Mouse (Mus musculus): ENCODE measurements around the gene Prss37.
A peak's percentile ranks its signal among the peaks of the same experiment; 100 is the strongest.

Gene Prss37

DNA sequence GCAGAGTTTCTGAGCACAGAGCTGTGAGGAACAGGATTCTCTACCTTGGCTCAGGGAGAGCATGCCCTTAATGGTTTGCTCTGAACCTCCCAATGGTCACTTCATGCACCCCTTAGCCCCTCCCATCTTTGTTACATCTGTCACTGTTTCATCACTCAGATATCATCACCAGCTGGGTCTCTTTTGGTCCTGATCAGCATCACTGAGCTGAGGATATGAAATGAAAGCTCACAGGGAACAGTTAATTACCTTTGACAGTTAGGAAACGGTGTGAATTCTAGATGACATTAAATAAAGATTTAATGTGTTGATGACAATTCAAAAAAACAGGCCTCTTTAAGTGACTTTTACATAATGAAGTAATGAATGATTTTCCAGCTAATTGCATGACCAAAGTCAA lies at the start of gene Prss37:
Prss37 (minus strand) TSS at position 101 of the 400 bp plus-strand sequence.
- DNase-seq (ENCODE audit: low spot score) = no peak

DNA sequence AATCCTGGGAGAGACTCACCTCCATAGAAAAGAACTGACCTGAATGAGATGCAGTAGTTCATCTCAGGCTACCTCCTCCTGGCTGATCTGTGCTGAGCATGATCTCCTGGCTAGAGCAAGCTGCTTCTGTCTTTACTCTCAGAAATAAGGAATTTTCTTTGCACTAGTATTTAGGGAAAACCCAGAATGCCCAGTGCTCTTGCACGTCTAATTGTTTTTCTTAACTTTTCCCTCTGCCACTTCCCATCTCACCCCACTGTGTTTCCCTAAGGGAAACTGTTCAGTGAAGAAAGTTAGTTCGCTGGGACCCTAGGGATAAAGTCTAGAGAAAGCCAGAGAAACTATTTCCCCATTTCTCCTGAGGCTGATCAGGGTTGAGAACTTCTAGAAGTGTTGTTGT lies 35.6 kb upstream of the Prss37 start, which contains the start of gene Olfr461:
Olfr461 (minus strand) TSS at position 101 of the 400 bp plus-strand sequence.
- no peak for DNase-seq (ENCODE audit: low spot score)

DNA sequence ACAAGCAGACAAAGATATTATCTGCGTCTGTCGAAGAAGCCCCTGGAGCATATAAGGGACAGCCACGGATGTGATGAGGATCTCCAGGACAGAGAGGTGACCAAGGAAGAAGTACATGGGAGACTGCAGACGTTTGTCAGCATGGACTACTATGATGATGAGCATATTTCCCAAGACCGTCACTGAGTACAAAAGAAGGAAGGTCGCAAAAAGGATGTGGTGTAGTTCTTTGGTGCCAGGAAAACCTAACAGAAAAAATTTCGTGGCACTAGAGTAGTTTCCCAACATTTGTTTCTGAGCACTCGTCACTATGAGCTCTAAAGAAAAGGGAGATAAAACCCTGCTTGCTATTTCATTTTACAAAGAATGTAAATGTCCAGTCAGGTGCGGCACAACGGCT lies 25.4 kb upstream of the Prss37 start:
- DNase-seq (ENCODE audit: low spot score) = no peak

DNA sequence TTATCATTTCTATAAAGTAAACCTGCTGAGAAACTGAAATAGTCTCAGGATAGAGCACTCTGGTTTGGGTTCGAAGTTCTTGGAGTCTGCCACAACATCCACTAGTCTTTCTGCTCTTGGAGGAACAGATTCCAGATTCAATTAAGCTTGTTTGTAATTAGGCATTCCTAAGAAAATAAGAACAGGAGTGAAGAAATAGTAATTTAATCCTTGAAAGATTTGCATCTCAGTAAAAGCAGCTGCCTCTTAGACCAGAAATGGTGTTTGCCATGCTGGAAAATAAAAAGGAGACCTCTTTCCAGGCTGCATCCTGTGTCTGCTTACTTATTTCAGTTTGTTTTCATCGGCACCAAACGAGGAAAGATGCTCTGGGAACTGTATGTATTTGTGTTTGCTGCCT lies 26.1 kb downstream of the Prss37 start, which contains the start of gene Tas2r108:
Tas2r108 (plus strand) TSS at position 301 of the 400 bp plus-strand sequence.
- no peak for DNase-seq (ENCODE audit: low spot score)

DNA sequence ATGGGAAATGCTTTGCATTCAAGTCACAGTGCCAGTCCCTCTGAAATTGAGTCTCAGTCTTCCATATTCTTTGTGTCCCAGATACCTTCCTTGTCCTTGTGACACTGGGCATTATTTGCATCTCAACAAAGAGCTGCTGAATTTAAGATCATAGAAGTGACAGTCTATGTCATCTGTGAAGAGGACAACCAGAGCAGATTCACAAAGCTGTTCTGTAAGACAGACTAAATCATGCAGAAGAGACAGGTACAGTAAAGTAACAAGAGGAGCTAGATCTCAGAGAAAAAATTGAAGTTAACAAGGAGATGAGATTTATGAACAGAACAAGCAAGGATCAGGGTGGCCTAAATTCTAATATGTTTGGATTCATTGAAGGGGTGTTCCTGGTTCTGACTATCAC lies 28.4 kb downstream of the Prss37 start, which contains the start of gene Tas2r137:
Tas2r137 (plus strand) TSS at position 301 of the 400 bp plus-strand sequence.
- DNase-seq (ENCODE audit: low spot score) = no peak

DNA sequence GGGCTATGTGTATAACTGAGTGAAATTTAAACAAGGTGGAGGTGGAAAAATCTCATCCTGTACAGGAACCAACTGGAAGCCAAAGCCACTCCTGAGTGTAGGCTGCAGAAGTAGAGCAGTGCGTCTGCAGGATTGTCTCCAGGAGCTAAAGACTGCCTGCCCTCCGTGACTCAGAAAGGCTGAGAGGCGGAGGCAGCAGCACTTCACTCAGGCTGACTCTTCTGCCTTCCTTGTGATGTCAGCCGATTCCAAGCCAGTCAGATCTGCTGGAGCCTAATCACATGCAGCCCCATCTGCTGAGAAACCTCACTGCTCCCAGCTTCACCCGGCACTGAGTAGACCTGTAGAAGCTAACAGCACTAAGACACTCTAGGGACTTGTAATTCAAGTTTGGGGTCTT lies 37.0 kb downstream of the Prss37 start:
- no peak for DNase-seq (ENCODE audit: low spot score)

DNA sequence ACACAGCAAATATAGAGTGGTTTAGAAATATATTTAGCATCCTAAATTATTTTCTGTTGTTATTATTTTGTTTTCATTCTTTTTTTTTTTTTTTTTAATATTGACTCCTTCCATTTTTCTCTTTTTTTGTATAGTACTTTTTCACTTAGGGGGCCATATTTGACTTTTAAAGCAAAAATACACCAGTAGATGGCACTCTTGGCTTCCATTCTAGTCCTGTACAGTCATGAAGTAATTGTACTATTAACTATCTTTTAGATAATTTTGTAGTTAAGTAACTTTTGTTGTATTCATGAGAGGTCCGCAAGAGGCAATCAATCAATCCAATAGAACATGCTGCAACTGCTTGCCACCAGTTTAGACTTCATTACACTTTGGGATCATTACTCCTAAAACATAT lies 39.6 kb downstream of the Prss37 start:
- DNase-seq (ENCODE audit: low spot score) = peak; percentile 24

DNA sequence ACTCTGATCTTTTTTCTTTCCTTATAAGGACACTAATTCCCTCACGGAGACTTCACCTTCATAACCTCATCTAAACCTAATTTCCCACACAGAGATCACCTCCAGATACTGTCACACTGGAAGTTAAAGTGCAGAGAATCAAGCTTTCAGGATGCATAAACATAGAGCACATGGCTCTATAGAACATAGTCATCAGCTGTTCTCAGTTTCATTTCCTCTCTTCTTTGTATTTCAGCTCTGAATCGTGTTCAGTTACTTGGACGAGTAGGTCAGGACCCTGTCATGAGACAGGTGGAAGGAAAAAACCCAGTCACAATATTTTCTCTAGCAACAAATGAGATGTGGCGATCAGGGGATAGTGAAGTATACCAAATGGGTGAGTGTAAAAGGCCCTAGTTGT lies 43.2 kb downstream of the Prss37 start:
- no peak for DNase-seq (ENCODE audit: low spot score)

DNA sequence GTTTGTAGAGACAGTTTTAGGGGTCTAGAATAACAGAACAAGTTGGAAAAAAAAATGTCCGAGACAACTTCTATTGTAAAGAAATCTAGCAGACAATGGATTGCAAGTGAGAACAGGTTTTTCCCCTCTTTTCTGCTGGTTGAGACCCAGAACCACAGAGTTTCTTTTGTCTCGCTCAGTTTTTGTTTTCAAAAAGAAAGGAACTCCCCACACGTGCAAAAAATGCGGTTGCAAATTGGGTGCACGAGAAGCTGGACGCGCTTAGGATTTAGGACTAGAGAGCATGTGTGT lies 47.6 kb downstream of the Prss37 start:
- DNase-seq (ENCODE audit: low spot score) = no peak

DNA sequence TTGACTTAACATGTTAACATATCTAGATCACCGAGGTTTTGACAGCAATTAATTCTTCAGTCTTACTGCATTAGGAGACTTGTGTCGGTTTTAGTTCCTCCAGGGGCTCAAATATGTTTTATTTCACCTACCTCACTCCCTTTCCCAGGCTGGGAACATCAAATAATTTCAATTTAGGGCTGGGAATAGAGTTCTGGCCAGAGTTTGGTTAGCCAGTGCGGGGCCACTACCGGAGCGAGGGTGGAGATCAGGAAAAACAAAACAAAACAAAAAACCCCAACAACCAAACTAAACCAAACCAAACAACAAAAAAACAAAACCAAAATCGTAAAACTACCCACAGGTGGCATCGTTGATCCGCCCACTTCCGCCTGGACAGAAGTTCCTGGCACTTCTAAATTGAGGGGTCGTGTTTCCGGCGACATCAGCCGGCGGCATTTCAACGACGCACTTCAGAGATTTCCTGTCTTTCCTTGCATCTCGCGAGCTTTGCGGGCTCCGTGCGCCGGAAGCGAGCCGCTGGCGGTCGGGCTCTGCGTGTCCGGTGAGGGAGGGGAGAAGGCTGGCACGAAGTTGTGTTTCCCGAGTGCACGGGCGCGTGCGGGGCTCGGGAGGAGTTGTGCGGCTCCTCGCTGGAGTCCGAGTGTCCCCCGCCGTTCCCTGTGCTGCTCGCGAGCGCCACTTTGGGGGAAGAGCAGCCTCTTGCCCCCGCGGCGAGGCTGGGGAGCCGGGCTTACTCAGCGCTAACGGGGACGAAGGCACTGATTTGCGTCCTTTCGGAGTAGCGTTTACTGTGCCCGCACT lies 48.2 kb downstream of the Prss37 start, which contains the start of gene Ssbp1:
Ssbp1 (plus strand) TSS at position 437 of the 804 bp plus-strand sequence.
- DNase-seq (ENCODE audit: low spot score) = peak; percentile 95

DNA sequence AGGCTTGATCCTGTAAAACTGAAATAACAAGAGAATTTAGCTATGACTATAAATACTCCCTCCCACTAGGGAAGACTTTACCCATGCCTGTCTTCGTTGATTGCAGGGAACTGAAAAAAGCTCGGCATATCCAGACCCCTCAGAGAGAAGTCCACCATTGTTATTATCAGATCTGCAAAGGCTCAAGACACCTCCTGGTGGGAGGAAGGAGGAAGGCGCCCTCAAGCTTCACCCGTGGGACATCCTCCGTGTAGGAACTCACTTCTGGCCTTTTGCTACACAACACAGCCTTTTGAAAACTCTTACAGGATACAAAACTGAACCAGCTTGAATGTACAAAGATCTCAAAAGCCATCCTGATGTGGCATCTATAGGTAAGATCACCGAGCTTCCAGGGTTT lies 53.6 kb downstream of the Prss37 start:
- DNase-seq (ENCODE audit: low spot score) = no peak
